Mouse (Mus musculus): ENCODE data around the gene Ankrd35. TPM values are rescaled to one million over a fixed set of nuclear protein-coding genes. Genes with fewer than 3 reads are reported as not detected.
A peak's percentile ranks its signal among the peaks of the same experiment; 100 is the strongest.

Ankrd35 gene
- polyA plus RNA-seq, 1 experiment from 2014 or later = 0.55 TPM

- peaks cover 14% of the 10 kb centered on the region for H3K36me3 ChIP-seq
- no peaks in the 10 kb centered on the region for H3K9me3 ChIP-seq
- ATAC-seq (ENCODE audit: low FRiP score, low read depth) = peak; percentile 92
- H3K9ac ChIP-seq = peak overlapping the region; percentile 85
- peak overlapping the region; percentile 87 for H3K27ac ChIP-seq
- H3K27me3 ChIP-seq (replicated peaks) = no peaks in the 10 kb centered on the region
- WGBS = under 1% methylated on average over 84 of the region's 85 CpGs
- H3K4me1 ChIP-seq = peaks cover 17% of the 10 kb centered on the region; the same call in 1 of the 2 replicates
- H3K4me2 ChIP-seq (replicated peaks) = peak overlapping the region; percentile 74
- peak overlapping the region; percentile 89 for H3K4me3 ChIP-seq
These were observed 27.1 kb downstream of the Ankrd35 start for GRCm38 (mm10) chr3:96696766-96697732.

GRCm38 (mm10) chr3:96698993-96699690 is 29.2 kb downstream of the Ankrd35 start:
- H3K9ac ChIP-seq = no peak overlapping the region
- 42% methylated on average over 19 of the region's 19 CpGs for WGBS

GRCm38 (mm10) chr3:96700376-96700775 is 30.4 kb downstream of the Ankrd35 start:
- no peak overlapping the region for H3K4me3 ChIP-seq
- H3K4me2 ChIP-seq (replicated peaks) = no peak overlapping the region
- H3K36me3 ChIP-seq = peaks cover 43% of the 10 kb centered on the region
- H3K27ac ChIP-seq = no peak overlapping the region
- no peaks in the 10 kb centered on the region for H3K9me3 ChIP-seq
- 56% methylated on average over 7 of the region's 7 CpGs for WGBS
- peaks cover 17% of the 10 kb centered on the region; the same call in 1 of the 2 replicates for H3K4me1 ChIP-seq
- ATAC-seq (ENCODE audit: low FRiP score, low read depth) = no peak
- no peaks in the 10 kb centered on the region for H3K27me3 ChIP-seq (replicated peaks)
- H3K9ac ChIP-seq = no peak overlapping the region

More at GRCm38 (mm10) chr3:96698993-96699690, 29.2 kb downstream of the Ankrd35 start:
- Histone ChIP-seq H3K4me1 (peaks cover 17% of the 10 kb centered on the region; the same call in 1 of the 2 replicates), H3K9me3 (no peaks in the 10 kb centered on the region), H3K27ac (no peak overlapping the region), H3K36me3 (peaks cover 32% of the 10 kb centered on the region), H3K4me2 (replicated peaks) (no peak overlapping the region), H3K4me3 (no peak overlapping the region), H3K27me3 (replicated peaks) (no peaks in the 10 kb centered on the region)
- ATAC-seq (ENCODE audit: low FRiP score, low read depth) = no peak

- H3K9ac ChIP-seq = no peak overlapping the region
- no peak for ATAC-seq (ENCODE audit: low FRiP score, low read depth)
- no peak overlapping the region for H3K4me3 ChIP-seq
- 87% methylated on average over 4 of the region's 4 CpGs for WGBS
- H3K36me3 ChIP-seq = peaks cover 43% of the 10 kb centered on the region
- H3K27ac ChIP-seq = no peak overlapping the region
- peaks cover 13% of the 10 kb centered on the region; the same call in 1 of the 2 replicates for H3K4me1 ChIP-seq
- no peaks in the 10 kb centered on the region for H3K27me3 ChIP-seq (replicated peaks)
- no peak overlapping the region for H3K4me2 ChIP-seq (replicated peaks)
- H3K9me3 ChIP-seq = no peaks in the 10 kb centered on the region
These were observed 31.1 kb downstream of the Ankrd35 start for GRCm38 (mm10) chr3:96701003-96701402.

GRCm38 (mm10) chr3:96704778-96705177 is 34.8 kb downstream of the Ankrd35 start:
- Histone ChIP-seq H3K27me3 (replicated peaks) (0 out of 2 replicates have a peak, but pooled peaks cover 5% of the 10 kb centered on the region), H3K9ac (no peak overlapping the region), H3K4me1 (peaks cover 5% of the 10 kb centered on the region; the same call in 1 of the 2 replicates), H3K36me3 (peaks cover 41% of the 10 kb centered on the region), H3K27ac (no peak overlapping the region), H3K4me2 (replicated peaks) (no peak overlapping the region), H3K4me3 (no peak overlapping the region), H3K9me3 (no peaks in the 10 kb centered on the region)
- no peak for ATAC-seq (ENCODE audit: low FRiP score, low read depth)
- WGBS = 63% methylated on average over 11 of the region's 11 CpGs

GRCm38 (mm10) chr3:96706217-96706616 is 36.3 kb downstream of the Ankrd35 start:
- 91% methylated on average over 11 of the region's 11 CpGs for WGBS
- Histone ChIP-seq H3K4me1 (peaks cover 5% of the 10 kb centered on the region; the same call in 1 of the 2 replicates), H3K4me3 (no peak overlapping the region), H3K36me3 (peaks cover 51% of the 10 kb centered on the region), H3K4me2 (replicated peaks) (no peak overlapping the region), H3K27ac (no peak overlapping the region), H3K9me3 (no peaks in the 10 kb centered on the region), H3K9ac (no peak overlapping the region), H3K27me3 (replicated peaks) (0 out of 2 replicates have a peak, but pooled peaks cover 5% of the 10 kb centered on the region)
- no peak for ATAC-seq (ENCODE audit: low FRiP score, low read depth)

- H3K27ac ChIP-seq = no peak overlapping the region
- no peak overlapping the region for H3K9ac ChIP-seq
- ATAC-seq (ENCODE audit: low FRiP score, low read depth) = no peak
- H3K27me3 ChIP-seq (replicated peaks) = 0 out of 2 replicates have a peak, but pooled peaks cover 5% of the 10 kb centered on the region
- peaks cover 53% of the 10 kb centered on the region for H3K36me3 ChIP-seq
- WGBS = 77% methylated on average over 7 of the region's 7 CpGs
- H3K4me1 ChIP-seq = peaks cover 5% of the 10 kb centered on the region; the same call in 1 of the 2 replicates
- H3K4me2 ChIP-seq (replicated peaks) = no peak overlapping the region
- no peaks in the 10 kb centered on the region for H3K9me3 ChIP-seq
- no peak overlapping the region for H3K4me3 ChIP-seq
These were observed 37.1 kb downstream of the Ankrd35 start for GRCm38 (mm10) chr3:96706984-96707383.

GRCm38 (mm10) chr3:96707903-96708683 is 38.2 kb downstream of the Ankrd35 start, which contains the start of gene Nudt17:
TSS of gene Nudt17 (minus strand) at chr3:96708562.
- Histone ChIP-seq H3K4me1 (peaks cover 5% of the 10 kb centered on the region; the same call in 1 of the 2 replicates), H3K27ac (no peak within 1 kb of the TSS), H3K4me3 (peak within 1 kb of the TSS; percentile 32), H3K27me3 (replicated peaks) (0 out of 2 replicates have a peak, but pooled peaks cover 5% of the 10 kb centered on the region), H3K36me3 (peaks cover 55% of the 10 kb centered on the region), H3K9me3 (no peaks in the 10 kb centered on the region), H3K9ac (peak within 1 kb of the TSS; percentile 48), H3K4me2 (replicated peaks) (peak within 1 kb of the TSS; percentile 84)
- peak; percentile 90 for ATAC-seq (ENCODE audit: low FRiP score, low read depth)
- 6% methylated on average over 42 of the region's 42 CpGs for WGBS

- H3K4me3 ChIP-seq = no peak overlapping the region
- H3K9me3 ChIP-seq = no peaks in the 10 kb centered on the region
- peak; percentile 15; the same call in 1 of the 2 replicates for ATAC-seq (ENCODE audit: low FRiP score, low read depth)
- peak overlapping the region; percentile 84; the same call in 1 of the 2 replicates for H3K4me2 ChIP-seq (replicated peaks)
- 53% methylated on average over 2 of the region's 2 CpGs for WGBS
- H3K36me3 ChIP-seq = peaks cover 55% of the 10 kb centered on the region
- H3K27ac ChIP-seq = no peak overlapping the region
- 0 out of 2 replicates have a peak, but pooled peaks cover 5% of the 10 kb centered on the region for H3K27me3 ChIP-seq (replicated peaks)
- H3K4me1 ChIP-seq = peaks cover 5% of the 10 kb centered on the region; the same call in 1 of the 2 replicates
- no peak overlapping the region for H3K9ac ChIP-seq
These were observed 38.7 kb downstream of the Ankrd35 start for GRCm38 (mm10) chr3:96708684-96709064.

- Histone ChIP-seq H3K27ac (no peak overlapping the region), H3K9ac (no peak overlapping the region), H3K4me2 (replicated peaks) (no peak overlapping the region), H3K4me3 (no peak overlapping the region), H3K27me3 (replicated peaks) (no peaks in the 10 kb centered on the region), H3K36me3 (peaks cover 77% of the 10 kb centered on the region), H3K4me1 (no peaks in the 10 kb centered on the region), H3K9me3 (no peaks in the 10 kb centered on the region)
- 96% methylated on average over 5 of the region's 5 CpGs for WGBS
- no peak for ATAC-seq (ENCODE audit: low FRiP score, low read depth)
These were observed 44.4 kb downstream of the Ankrd35 start for GRCm38 (mm10) chr3:96714286-96714685.

- H3K4me1 ChIP-seq = no peaks in the 10 kb centered on the region
- H3K4me3 ChIP-seq = no peak overlapping the region
- H3K36me3 ChIP-seq = peaks cover 68% of the 10 kb centered on the region
- 70% methylated on average over 2 of the region's 2 CpGs for WGBS
- no peak for ATAC-seq (ENCODE audit: low FRiP score, low read depth)
- no peaks in the 10 kb centered on the region for H3K9me3 ChIP-seq
- no peaks in the 10 kb centered on the region for H3K27me3 ChIP-seq (replicated peaks)
- no peak overlapping the region for H3K9ac ChIP-seq
- no peak overlapping the region for H3K27ac ChIP-seq
- H3K4me2 ChIP-seq (replicated peaks) = no peak overlapping the region
These were observed 45.9 kb downstream of the Ankrd35 start for GRCm38 (mm10) chr3:96715854-96716253.

Data from neural tube, embryonic 12.5 days (tissue).